Mouse (Mus musculus): ENCODE data around the gene Lrpprc.

Lrpprc gene

DNA sequence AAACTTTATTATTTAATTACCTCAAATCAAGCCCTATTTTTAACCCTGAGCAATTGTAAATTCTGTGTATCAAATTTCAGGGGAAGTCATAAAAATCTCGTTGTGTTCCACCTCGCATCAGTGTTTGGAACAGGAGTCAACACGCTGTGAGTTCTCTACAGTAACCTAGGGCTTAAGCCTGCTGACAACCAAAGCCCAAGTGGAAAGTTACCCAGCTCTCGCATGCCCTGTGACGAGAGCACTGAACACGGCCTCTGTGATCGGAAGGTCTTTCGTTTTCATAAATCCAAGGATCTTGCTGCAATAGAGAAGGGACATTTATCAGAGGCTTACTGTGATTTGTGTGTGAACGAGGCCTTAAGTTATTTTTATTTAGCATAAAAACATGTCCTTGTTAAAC is 18.7 kb downstream of the Lrpprc start:
- intact Hi-C loops (cut with DNase I) = no loop called here

DNA sequence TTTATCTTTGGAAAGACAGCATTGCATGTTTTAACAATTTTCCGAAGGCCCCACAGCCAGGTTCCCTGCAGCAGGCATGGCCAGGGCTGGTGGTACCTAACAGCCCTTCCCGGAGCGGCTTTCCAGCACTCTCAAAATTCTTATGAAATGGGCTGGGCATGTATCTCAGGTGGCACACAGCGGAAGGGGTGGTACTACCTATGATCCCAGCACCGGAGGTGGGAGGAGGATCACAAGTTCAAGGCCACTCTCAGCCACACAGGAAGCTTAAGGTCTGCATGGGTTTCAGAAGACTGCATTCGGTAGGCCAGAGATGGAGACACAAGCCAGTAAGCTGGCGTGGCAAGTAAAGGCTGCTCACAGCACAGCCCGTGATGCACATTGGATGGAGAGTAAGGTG is 31.6 kb downstream of the Lrpprc start:
- intact Hi-C loops (cut with DNase I) = no loop called here

DNA sequence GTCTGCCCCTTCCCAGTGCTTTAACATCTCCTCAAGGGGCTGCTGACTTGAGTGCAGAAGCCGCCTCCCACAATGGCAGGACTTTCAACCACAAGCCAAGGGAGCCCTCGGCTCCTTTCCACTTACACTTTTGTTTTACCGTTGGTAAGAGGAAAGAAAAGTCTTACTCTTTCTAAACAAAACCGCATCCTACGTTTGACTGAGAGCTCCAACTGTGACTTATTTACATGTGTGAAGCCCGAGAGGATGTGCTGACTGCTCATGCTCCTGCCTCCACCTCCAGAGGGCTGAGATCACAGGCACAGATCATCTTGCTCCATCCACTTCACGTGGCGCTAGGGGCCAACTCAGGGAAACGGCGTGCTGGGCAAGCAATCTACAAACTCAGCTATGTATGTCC is 32.2 kb downstream of the Lrpprc start:
- intact Hi-C loops (cut with DNase I) = no loop called here

DNA sequence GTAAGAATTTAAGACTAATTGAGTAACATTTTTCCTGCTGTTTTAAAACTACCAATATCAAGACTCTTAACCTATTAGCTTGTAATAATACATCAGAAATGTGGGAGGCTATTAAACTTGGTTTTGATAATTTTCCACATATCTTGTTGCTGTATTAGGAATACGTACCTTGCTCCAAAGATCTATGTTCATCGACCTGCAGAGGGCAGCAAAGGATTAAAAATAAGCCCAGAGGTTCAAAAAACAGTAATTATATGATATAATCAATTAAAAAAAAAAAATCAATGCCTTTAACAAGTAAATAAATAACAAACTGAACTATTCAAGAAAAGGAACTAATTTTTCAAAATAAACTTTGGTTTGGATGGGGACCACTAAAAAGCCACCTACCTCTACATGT is 34.5 kb downstream of the Lrpprc start:
- intact Hi-C loops (cut with DNase I) = no loop called here

DNA sequence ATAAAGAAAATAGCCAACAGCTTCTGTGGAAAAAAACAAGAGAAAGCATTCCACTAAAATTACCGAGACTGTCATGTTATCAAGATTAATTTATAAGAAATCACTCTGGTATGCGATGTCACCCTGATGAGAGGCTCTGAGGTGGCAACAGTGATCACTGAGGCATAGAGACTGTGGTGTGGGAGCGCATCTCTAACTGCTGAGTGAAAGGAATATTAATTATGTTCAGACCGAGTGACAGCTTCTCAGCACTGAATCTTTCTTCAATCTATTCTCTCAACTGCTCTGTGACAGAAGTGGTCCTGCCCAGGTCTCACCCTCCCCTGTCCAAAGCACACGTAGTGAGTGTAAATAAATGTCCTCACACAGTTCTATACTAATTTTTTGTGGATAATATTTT is 37.1 kb downstream of the Lrpprc start:
- intact Hi-C loops (cut with DNase I) = no loop called here

DNA sequence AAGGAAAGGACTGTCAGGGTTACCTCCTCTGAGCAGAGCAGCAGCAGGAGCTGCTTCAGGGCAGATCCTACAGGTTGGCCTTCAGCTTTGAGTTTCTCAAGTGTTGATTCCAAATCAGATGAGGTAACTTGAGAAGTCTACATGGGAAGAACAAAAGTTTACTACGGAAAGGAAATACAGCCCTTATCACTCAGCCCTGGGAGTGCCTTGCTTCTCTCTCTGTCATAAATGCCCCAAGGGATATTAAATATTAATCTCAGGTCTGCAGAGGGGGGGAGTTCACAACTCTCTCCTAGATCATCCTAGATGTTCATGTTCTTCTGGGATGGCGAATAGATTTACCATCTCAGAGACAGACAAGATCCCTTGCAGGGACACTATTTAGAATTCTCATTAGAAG is 38.3 kb downstream of the Lrpprc start:
- intact Hi-C loops (cut with DNase I) = no loop called here

DNA sequence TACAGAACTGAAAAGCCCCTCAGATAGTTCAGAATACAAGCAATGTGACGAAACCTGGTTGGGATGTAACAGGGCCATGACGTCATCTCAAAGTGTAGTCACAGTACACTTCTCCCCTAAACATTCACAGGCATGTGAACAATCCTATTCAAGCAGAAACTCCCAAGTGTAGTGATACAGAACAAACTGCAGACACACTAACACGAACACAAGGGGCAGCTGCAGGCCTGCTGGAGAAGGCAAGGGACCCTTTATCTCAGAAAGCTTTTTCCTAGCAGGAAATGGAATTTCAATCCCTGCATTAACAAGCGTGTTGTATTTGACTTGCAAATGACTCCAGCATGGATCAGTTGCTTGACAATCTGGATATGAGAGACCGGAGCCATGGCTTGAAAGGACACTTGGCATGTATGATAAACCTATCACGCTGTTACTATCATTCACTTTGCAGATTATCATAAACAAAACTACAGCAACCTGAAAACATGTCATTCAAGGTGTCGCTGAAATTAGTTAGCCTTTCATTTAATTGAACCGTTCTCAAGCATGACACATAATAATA is 38.9 kb downstream of the Lrpprc start:
- intact Hi-C loops (cut with DNase I) = no loop called here

DNA sequence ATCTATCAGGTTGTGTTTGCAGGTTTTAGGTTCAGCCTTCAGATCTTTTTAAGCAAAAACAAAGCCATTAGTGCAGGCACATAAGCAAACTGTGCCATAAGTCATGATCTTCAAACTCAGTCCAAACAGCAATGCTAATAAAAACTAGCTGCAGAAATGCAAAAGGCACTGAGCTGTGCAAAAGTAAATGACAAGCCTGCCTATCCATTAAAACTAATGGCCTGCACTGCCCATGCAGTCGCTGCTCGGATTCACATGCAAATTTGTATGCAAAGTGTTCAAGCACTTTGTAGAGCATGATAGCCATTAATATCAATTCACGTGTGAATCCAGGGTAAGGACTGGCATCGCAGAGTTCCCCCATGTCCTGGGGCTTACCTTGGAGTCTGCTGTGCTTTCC is 40.5 kb downstream of the Lrpprc start:
- intact Hi-C loops (cut with DNase I) = no loop called here

DNA sequence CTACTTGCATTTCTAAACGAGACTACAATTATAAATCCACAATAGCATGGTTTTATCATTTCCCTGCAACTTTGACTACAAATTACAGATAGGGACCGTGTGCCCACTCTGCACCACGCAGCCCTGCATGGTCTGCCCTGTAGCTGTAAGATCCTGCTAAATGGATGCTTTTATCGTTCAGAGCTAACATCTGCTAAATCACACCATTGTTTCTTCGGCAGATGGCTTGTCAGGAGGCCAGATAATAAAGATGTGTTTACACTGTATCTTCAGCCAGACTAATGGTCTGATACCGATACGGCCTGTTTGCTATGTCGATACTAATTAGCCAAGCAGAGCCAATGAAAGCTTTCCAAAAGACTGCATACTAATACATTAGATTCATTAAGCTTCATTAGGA is 41.3 kb downstream of the Lrpprc start:
- intact Hi-C loops (cut with DNase I) = no loop called here

DNA sequence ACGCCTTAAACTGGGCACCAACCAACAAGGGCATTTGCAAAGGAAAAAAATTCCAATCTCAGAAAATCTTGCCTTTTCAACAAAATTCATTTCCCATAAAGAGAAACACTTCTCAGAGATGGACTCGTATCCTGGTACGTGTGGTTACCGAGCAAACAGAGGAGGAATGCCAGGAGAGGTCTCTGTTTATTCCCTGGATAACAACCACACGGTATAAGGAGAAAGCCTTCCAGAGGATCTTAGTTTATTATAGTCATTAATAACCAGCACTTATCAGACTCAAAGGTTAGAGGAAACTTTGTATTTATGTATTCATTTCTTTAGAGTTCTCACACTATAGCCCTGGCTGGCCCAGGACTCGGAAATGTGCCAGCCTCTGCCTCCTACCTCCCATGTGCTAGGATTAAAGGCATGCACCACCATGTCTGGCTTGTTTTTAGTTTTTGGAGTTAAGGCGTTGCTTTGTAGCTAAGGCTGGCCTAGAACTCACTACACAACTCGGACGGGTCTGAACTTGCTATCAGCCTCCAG is 42.4 kb downstream of the Lrpprc start:
- intact Hi-C loops (cut with DNase I) = no loop called here

DNA sequence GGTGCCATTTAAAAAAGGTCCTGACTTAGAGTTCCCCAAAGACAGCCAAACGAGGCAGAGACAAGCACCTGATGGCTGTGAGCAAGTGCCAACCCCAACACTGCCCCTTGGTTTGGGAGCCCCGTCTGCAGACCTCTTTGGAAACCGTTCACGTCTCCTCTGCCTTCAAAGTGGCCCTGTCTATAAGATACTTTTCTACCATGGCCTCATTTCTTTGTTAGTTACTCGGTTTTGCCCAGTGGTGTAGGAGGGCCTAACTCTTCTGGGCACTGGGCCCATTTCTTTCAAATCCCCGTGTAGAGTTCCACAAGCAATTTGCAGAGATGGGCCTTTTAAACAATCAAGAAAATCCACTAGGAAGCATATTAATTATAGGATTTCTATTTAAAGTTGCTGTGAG is 43.4 kb downstream of the Lrpprc start:
- intact Hi-C loops (cut with DNase I) = no loop called here

DNA sequence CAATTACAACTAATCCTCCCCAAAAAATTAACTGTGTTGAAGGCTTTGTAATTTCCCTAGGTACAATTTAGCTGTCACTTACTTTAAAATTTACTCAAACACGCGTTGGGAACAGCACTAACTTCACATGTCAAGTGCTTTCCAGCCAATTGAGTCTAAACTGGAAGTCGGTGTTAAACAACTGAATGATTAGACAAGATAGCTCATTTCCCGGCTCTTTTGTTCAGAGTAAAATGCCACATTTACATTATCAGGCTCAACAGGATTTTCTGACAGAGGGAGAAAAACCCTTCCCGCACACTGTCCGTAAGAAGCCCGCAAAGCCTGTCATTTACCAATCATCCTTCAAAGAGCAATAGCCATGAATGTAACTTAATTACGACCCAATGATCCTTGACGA is 45.6 kb downstream of the Lrpprc start:
- intact Hi-C loops (cut with DNase I) = no loop called here

DNA sequence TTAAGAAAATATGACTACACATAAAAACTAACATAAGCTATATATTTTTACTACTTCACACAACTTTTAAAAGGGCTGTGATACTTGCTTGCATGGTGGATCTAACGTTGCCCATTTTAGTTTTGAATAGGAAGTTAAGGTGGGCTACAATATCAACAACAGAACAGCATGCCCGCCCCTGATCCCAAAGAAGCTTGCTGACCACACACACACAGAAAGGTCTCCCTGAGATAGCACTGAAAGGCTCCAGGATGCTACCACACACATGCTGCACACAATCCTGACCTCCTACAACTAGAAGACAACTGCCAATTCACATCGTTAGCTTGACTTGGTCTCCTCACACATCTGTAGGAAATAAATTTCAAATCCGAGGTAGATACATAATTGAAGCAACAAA is 46.3 kb downstream of the Lrpprc start:
- intact Hi-C loops (cut with DNase I) = no loop called here

DNA sequence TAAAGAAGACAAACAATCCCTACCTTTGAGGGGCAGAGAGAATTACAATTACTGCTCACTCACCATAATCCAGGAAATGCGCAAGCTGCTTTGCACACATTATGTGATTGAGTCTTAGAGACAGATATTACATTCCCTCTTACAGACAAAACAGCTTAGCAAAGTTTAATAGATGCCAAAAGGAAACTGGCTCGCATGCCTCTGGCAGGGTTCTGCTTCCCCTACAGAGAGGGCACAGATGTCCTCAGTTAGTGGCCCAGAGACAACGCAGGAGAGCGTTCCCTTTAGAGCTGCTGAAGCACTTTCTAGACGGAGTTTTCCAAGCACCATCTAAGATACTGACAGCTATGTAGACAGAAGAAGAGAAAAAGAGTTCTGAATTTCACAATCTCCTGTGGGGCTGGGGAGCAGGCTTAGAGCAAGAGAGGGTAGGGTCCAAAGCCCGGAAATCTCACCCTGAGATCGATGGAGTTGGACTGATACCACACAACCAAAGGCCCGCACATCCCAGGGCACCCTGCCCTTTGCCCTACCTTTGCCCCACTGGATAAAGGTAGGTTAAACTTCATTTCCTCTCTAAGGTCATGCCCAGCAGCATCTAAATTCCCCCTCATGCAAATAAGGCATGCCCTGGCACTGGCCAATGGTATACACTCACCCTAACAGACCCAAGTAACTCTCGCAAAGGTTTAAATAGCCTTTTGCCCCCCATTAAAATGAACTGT is 52.4 kb downstream of the Lrpprc start:
- intact Hi-C loops (cut with DNase I) = no loop called here

DNA sequence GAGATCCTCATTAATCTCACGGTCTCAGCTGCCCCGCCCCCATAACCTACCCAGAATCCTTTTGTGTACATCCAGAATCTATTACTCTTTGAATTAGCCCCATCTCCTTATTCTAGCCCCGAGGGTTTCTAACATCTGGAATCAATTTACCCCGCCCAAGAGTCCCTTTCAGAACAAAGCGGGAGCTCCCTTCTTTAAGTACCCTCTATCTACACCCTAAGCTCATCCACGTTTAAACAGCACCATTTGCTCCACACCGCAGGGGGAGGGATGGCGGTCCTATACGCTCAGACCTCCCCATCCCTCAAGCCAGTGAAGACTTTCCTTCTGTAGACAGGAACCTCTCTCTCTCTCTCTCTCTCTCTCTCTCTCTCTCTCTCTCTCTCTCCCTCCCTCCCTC is 53.9 kb downstream of the Lrpprc start:
- intact Hi-C loops (cut with DNase I) = no loop called here

DNA sequence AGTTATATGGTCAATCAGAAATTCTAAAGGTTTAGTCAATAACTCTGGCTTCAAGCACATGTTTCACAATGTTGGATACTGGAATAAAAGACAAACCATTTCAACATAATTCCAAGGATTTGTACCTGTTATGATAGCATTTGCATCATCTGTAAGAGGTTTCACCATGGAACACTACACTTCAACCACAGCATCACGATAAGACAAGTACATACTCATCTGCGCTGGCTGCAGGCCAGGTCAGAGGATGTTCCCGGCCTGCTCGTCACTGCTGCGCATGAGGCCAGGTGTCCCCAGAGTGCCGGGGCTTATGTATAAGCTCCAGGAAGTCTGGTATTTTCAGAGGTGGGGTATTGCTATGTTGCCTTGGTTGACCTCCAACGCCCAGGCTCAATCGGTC is 58.0 kb downstream of the Lrpprc start:
- intact Hi-C loops (cut with DNase I) = no loop called here

DNA sequence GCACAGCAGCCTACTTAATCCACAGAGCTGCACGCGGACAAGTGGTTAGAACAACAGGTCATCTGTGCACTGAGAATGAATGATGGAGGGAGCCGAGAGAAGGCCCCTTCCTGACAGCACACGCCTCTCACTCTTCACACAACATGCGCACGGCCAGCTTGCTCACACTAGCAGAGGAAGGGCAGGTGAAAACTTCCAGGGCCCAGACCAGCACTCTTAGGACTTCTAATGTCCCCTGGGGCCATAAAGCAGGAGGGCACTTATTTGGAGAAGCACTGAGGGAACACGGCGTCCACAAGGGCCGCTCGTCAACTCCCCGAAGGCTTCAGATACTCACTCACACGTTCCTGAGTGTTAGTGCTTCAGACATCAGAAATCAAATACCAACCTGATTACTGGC is 59.2 kb downstream of the Lrpprc start:
- intact Hi-C loops (cut with DNase I) = no loop called here

DNA sequence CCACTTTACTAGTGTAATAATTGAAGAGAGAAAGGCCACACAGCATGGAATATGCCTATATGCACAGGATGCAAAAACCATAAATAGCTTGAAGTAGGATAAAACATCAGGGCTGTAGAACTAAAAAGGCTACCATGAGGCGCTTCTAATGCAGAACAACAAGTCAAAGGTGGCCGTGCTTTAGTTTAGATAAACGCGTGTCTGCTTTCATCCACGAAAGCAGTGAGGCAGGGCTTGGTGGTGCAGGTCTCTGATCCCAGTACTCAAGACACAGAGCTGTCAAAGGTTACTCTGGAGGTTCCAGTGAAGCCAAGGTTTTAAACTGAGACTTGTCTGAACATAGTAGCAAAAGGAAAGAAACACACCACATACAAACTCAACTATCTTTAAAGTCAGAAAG is 61.4 kb downstream of the Lrpprc start:
- intact Hi-C loops (cut with DNase I) = no loop called here

DNA sequence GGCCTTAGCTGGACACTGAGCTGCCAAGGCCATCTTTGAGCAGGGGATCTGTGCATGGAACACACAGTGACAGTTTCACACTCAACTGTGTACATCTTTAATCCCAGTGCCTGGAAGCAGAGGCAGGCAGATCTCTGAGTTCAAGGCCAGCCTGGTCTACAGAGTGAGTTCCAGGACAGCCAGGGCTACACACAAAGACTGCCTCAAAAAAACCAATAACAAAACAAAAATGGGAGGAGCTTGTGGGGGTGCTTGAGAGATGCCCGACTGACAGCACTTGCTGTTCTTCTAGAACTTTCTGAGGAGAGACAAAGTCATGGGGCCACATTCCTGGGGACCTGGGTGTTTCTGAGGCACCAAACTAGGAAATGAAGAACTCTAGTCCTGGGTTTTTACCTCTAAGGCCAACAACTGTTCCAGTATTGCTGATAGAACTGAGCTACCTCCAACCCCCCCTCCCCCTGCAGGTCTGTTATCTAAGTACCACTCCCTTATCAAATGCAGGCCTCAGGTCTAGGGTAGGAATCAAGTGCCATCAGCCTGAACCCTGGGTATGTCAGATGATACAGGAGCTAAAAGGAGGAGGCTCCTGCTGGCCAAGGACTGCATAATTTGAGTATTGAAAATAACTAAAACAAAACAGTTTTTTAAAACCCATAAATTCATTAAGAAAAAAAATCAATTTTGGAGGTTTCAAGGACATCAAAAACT is 62.2 kb downstream of the Lrpprc start:
- intact Hi-C loops (cut with DNase I) = no loop called here

DNA sequence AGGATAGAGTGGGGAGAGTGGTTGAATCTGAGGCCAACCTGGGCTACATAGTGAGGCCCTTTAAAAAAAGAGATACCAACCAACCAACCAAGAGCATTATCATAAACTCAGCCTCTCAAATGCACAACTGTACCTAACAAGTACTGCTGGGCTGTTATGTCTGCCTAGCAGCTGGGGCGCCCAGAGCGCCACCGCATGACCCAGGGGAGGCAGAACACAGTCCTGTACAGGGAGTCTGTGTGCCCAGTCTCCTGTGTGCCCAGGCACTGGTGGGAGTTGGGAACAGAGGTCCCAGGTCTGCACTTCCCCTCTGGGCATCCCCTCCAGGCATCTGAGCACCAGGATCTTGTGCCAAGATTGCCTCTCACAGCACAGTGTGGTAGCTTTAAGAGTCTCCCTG is 65.4 kb downstream of the Lrpprc start:
- intact Hi-C loops (cut with DNase I) = no loop called here

DNA sequence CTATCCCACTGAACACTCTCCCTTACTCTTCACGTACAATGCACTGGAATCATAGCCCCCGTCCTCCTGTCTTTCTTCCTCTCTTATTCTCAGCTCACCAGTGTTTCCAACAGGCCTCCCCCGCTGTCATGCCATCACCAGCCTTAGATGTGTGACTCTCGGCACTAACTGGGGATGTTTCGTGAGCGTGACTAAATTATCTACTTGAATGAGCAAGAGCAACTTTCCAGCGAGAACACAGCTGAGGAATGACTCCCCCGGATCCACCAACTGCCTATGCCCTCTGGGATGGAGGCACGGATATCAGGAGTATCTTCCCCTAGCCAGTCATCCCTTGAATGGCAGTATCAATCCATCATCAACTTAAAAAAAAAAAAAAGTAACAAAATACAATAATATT is 66.6 kb downstream of the Lrpprc start:
- intact Hi-C loops (cut with DNase I) = no loop called here

DNA sequence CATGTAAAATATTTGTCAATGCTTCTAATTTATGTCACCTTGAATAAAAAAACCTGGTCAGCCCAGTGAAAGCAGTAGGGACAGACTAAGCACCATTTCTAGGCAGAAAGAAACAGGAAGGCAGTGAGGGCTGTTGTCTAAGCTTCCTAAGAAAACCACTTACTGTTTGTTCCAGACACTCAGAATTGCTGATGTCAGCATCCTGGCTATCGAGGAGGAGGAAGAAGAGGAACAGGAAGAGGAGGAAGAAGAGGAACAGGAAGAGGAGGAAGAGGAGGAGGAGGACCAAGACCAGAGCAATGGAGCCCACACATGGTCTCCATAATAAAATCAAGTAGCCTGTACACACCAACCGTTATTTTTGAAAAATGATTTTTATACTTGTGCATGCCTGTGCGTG is 71.5 kb downstream of the Lrpprc start:
- intact Hi-C loops (cut with DNase I) = no loop called here

DNA sequence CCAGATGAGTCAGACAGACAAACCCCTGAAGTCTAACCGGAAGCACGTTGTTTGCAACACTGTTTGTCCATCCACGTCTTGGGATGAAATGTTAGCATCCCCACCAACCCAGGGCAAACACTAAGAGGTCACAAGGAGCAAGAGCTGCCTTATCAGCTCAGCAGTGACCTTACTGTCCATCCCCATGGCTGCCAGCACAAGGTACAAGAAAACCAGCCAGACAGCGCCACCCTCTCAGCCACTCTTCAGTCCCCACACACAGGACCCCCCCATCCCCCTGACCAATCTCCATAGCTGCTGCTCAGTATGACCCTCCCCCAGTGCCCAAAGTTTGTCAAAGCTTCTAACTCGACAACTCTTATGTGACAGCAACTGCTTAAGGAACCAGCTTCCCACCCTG is 73.2 kb downstream of the Lrpprc start:
- intact Hi-C loops (cut with DNase I) = no loop called here

All from adrenal gland (tissue).